Mouse (Mus musculus): ENCODE measurements around the gene Strap.

- TF ChIP-seq CTCF (IDR thresholded peaks at IDR 0.05; ENCODE audit: insufficient read depth, low read depth, low read length) = no peak
- no peak for TF ChIP-seq POLR2A (IDR thresholded peaks at IDR 0.05; ENCODE audit: insufficient read depth, low read depth, low read length)
Measured at GRCm38 (mm10) chr6:137696445-137697204, 38.3 kb upstream of the Strap start.
